Mouse (Mus musculus): ENCODE measurements around the gene Dscaml1.

GRCm38 (mm10) chr9:45788405-45788804, 362.0 kb downstream of the Dscaml1 start:
- TF ChIP-seq CTCF (IDR thresholded peaks at IDR 0.05; ENCODE audit: low read depth): no peak
- no peak for TF ChIP-seq EP300 (IDR thresholded peaks at IDR 0.05; ENCODE audit: low read depth)
